Comparison of ENCODE assay signal across 8 mouse cellular contexts in the genomic region with DNA sequence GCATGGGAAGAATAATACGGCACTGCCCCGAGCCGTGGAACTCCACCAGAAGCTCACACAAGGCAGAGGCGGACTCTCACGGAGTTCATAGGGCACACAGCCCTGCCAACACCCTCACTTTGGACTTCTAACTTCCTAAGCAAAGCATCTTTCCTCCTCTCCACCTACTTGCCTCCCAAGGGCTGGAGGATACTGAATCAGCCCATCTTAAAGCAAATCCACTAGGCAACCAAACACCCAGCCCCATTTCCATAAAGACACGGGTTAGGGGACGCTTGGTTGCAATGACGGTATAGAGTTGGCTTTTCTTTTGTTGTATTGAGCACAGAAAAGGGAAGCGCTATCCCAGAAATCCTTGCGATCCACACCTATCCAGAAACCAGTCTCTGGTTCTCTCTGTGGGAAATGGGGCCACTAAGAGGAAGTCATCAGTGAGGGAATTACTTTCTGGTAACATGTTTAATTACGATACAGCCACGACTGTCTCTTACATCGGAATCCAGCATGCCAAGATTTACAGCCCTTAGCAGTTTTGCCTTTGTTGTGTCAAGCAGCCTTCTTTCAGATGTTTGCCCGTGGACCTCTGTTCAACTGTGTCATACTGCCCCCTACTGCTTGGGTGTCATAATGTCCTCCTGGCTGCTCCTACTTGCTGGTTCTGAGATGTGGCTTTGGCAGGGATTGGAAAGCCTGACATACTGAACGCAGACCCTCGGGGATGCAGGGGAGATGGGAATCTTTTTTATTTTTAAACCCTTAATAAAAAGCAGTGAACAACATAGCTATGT.
DNase-seq lines count a peak whose midpoint lies in the region; ATAC-seq and TF ChIP-seq lines count a peak whose summit lies in the region.

No protein-coding gene starts in this region.

- peak overlapping the region; percentile 13 for H3K4me2 ChIP-seq in forebrain, embryonic 13.5 days

- no peaks in the 10 kb centered on the region for H3K27me3 ChIP-seq in forebrain, embryonic 13.5 days

- H3K4me3 ChIP-seq in forebrain, embryonic 13.5 days: no peak overlapping the region
- H3K4me3 ChIP-seq in layer of hippocampus, adult 2 months: no peak overlapping the region

- peaks cover 9% of the 10 kb centered on the region for H3K4me1 ChIP-seq in forebrain, embryonic 13.5 days

- 28% methylated on average over 16 of the region's 16 CpGs for WGBS in forebrain, embryonic 13.5 days

- no peaks in the 10 kb centered on the region for H3K36me3 ChIP-seq in forebrain, embryonic 13.5 days (ENCODE audit: poor library complexity, severe bottlenecking)

- TF ChIP-seq CTCF in layer of hippocampus, adult 2 months (conservative IDR thresholded peaks at IDR 0.05): peak; percentile 85

- H3K27ac ChIP-seq in forebrain, embryonic 13.5 days: no peak overlapping the region
- no peak overlapping the region for H3K27ac ChIP-seq in layer of hippocampus, adult 2 months

- H3K9ac ChIP-seq in forebrain, embryonic 13.5 days: no peak overlapping the region

- no peaks in the 10 kb centered on the region for H3K9me3 ChIP-seq in forebrain, embryonic 13.5 days (replicated peaks)

- ATAC-seq in forebrain, embryonic 13.5 days: peak; percentile 66
- ATAC-seq in hematopoietic stem cell, adult 5-6 weeks (replicated peaks in 1 of 2; ENCODE audit: insufficient read depth in 1 of 2, low FRiP score in 2 of 2, low TSS enrichment in 1 of 2, low read depth in 1 of 2, poor library complexity in 2 of 2, severe bottlenecking in 2 of 2): peak; percentile 78 to 81

- peak; percentile 80 for DNase-seq in MN1 (ENCODE audit: low spot score)
- peak; percentile 21 for DNase-seq in c-Kit-positive CD71-positive TER-119-positive erythroid progenitor cells, embryonic 14.5 days (ENCODE audit: low spot score)
- DNase-seq in layer of hippocampus, adult 2 months (ENCODE audit: low spot score in 2 of 2): peak; percentile 48 to 81
- peak; percentile 86 for DNase-seq in lung, postnatal 10 days
- DNase-seq in retina, postnatal 7 days (ENCODE audit: low read depth, low spot score): peak; percentile 45
- peak; percentile 63 for DNase-seq in urinary bladder, postnatal 25 days (ENCODE audit: low spot score)

Comparison
In these comparisons a context has a peak if more than half of its experiments do, and no peak if none do; other contexts are left out.
1. DNase-seq: peak in every context shown above with its lines; median percentile 86 in lung, postnatal 10 days; 80 in MN1; 64 in layer of hippocampus, adult 2 months; 63 in urinary bladder, postnatal 25 days; 45 in retina, postnatal 7 days; 21 in c-Kit-positive CD71-positive TER-119-positive erythroid progenitor cells, embryonic 14.5 days.